Mouse (Mus musculus): ENCODE data around the gene Actr6. TPM values are rescaled to one million over a fixed set of nuclear protein-coding genes. Genes with fewer than 3 reads are reported as not detected.
A peak's percentile ranks its signal among the peaks of the same experiment; 100 is the strongest.

The Actr6 gene
- 0.86 and 0.94 TPM in 2 replicates for polyA plus RNA-seq (2012; rRNA removed)

- WGBS = under 1% methylated on average over 49 of the region's 49 CpGs
- peak; percentile 87 for DNase-seq (ENCODE audit: low read depth, low spot score)
These were observed at the start of gene Actr6 for GRCm38 (mm10) chr10:89732001-89732794. Gene Actr6 (minus strand): TSS chr10:89732295.

- DNase-seq (ENCODE audit: low read depth, low spot score) = no peak
- 87% methylated on average over 6 of the region's 6 CpGs for WGBS
These were observed 43.9 kb upstream of the Actr6 start for GRCm38 (mm10) chr10:89776029-89776428.

- WGBS = 38% methylated on average over 2 of the region's 2 CpGs
- no peak for DNase-seq (ENCODE audit: low read depth, low spot score)
These were observed 39.8 kb upstream of the Actr6 start for GRCm38 (mm10) chr10:89771894-89772293.

GRCm38 (mm10) chr10:89769096-89769495 lies 37.0 kb upstream of the Actr6 start:
- DNase-seq (ENCODE audit: low read depth, low spot score) = peak; percentile 4
- WGBS = 36% methylated on average over 4 of the region's 4 CpGs

- no peak for DNase-seq (ENCODE audit: low read depth, low spot score)
- WGBS = 33% methylated on average over 7 of the region's 7 CpGs
These were observed 36.4 kb upstream of the Actr6 start for GRCm38 (mm10) chr10:89768352-89769020.

GRCm38 (mm10) chr10:89765790-89766714 lies 34.0 kb upstream of the Actr6 start:
- WGBS = 78% methylated on average over 11 of the region's 11 CpGs
- DNase-seq (ENCODE audit: low read depth, low spot score) = no peak

GRCm38 (mm10) chr10:89764457-89765121 lies 32.5 kb upstream of the Actr6 start:
- 65% methylated on average over 9 of the region's 9 CpGs for WGBS
- no peak for DNase-seq (ENCODE audit: low read depth, low spot score)

GRCm38 (mm10) chr10:89760772-89761171 lies 28.7 kb upstream of the Actr6 start:
- DNase-seq (ENCODE audit: low read depth, low spot score) = no peak
- WGBS = 72% methylated on average over 5 of the region's 5 CpGs

GRCm38 (mm10) chr10:89755231-89755630 lies 23.1 kb upstream of the Actr6 start:
- DNase-seq (ENCODE audit: low read depth, low spot score) = no peak
- WGBS = 89% methylated on average over 4 of the region's 4 CpGs

GRCm38 (mm10) chr10:89751069-89751468 lies 19.0 kb upstream of the Actr6 start:
- 86% methylated on average over 5 of the region's 5 CpGs for WGBS
- DNase-seq (ENCODE audit: low read depth, low spot score) = no peak

- DNase-seq (ENCODE audit: low read depth, low spot score) = no peak
- WGBS = 53% methylated on average over 2 of the region's 2 CpGs
These were observed 16.5 kb upstream of the Actr6 start for GRCm38 (mm10) chr10:89748619-89749018.

- no peak for DNase-seq (ENCODE audit: low read depth, low spot score)
- WGBS = 97% methylated on average over 1 of the region's 1 CpGs
These were observed 15.8 kb upstream of the Actr6 start for GRCm38 (mm10) chr10:89747911-89748310.

- DNase-seq (ENCODE audit: low read depth, low spot score) = no peak
- WGBS = 61% methylated on average over 8 of the region's 8 CpGs
These were observed 15.3 kb upstream of the Actr6 start for GRCm38 (mm10) chr10:89747221-89747905.

GRCm38 (mm10) chr10:89746581-89746980 lies 14.5 kb upstream of the Actr6 start:
- WGBS = 52% methylated on average over 3 of the region's 3 CpGs
- DNase-seq (ENCODE audit: low read depth, low spot score) = no peak

GRCm38 (mm10) chr10:89745666-89746020 lies 13.5 kb upstream of the Actr6 start:
- no peak for DNase-seq (ENCODE audit: low read depth, low spot score)
- under 1% methylated on average over 14 of the region's 14 CpGs for WGBS

- WGBS = under 1% methylated on average over 83 of the region's 85 CpGs
- peak; percentile 76 for DNase-seq (ENCODE audit: low read depth, low spot score)
These were observed 13.0 kb upstream of the Actr6 start, which contains the start of gene Uhrf1bp1l for GRCm38 (mm10) chr10:89744871-89745665. Gene Uhrf1bp1l (plus strand): TSS chr10:89744991.

GRCm38 (mm10) chr10:89744341-89744740 lies 12.2 kb upstream of the Actr6 start:
- DNase-seq (ENCODE audit: low read depth, low spot score) = no peak
- 8% methylated on average over 3 of the region's 3 CpGs for WGBS

- 77% methylated on average over 4 of the region's 4 CpGs for WGBS
- no peak for DNase-seq (ENCODE audit: low read depth, low spot score)
These were observed 11.2 kb upstream of the Actr6 start for GRCm38 (mm10) chr10:89743266-89743665.

Measured in large intestine, adult 2 months (tissue).